Mouse (Mus musculus) limb, embryonic 15.5 days (tissue): ENCODE data around the gene Mycl. TPM values are rescaled to one million over a fixed set of nuclear protein-coding genes. Genes with fewer than 3 reads are reported as not detected.

ENCODE experiments used
- ATAC-seq: fragments of 200-750 bp; cut with Nextera tagmentation; 2 replicates; pipeline ENCODE4 v1.8.0; 2017; ENCODE audit warnings: low read depth, moderate TSS enrichment; ENCODE audit not compliant: insufficient number of reproducible peaks, low FRiP score, low TSS enrichment
- H3K27ac ChIP-seq: fragments of 300-500 bp; sonication (generic); 2 replicates; pipeline ENCODE4 v1.5.1; 2015; ENCODE audit warnings: moderate library complexity, mild to moderate bottlenecking, inconsistent platforms
- H3K27me3 ChIP-seq: fragments of 300-500 bp; sonication (generic); 2 replicates; pipeline ENCODE4 v1.6.1; 2015; ENCODE audit warnings: inconsistent platforms
- H3K36me3 ChIP-seq: fragments of 300-500 bp; sonication (generic); 2 replicates; pipeline ENCODE4 v1.6.1; 2015; ENCODE audit warnings: inconsistent platforms
- H3K4me1 ChIP-seq: fragments of 300-500 bp; sonication (generic); 2 replicates; pipeline ENCODE4 v1.6.1; 2015; ENCODE audit warnings: inconsistent platforms
- H3K4me2 ChIP-seq: fragments of 300-500 bp; sonication (generic); 2 replicates; pipeline ENCODE4 v1.6.1; 2015; ENCODE audit warnings: mild to moderate bottlenecking, inconsistent platforms
- H3K4me3 ChIP-seq: fragments of 300-500 bp; sonication (generic); 2 replicates; pipeline ENCODE4 v1.5.1; 2015; ENCODE audit warnings: mild to moderate bottlenecking, inconsistent platforms
- H3K9ac ChIP-seq: fragments of 300-500 bp; sonication (generic); 2 replicates; pipeline ENCODE4 v1.6.1; 2015; ENCODE audit warnings: inconsistent platforms
- H3K9me3 ChIP-seq: fragments of 300-500 bp; sonication (generic); 2 replicates; pipeline ENCODE4 v1.6.1; 2016; ENCODE audit warnings: inconsistent platforms
- WGBS: fragments of 180-500 bp; shearing (Covaris S2); methylation state at CpG from one replicate; pipeline ENCODE4 v1.1.7; 2015; 5-methylcytosine and 5-hydroxymethylcytosine counted together
- polyA plus RNA-seq: library from polyadenylated mRNA; unstranded; fragments of >200 nt; fragmentation: Nextera tagmentation; extraction: Ambion mirVana; gene quantifications from 2 replicates; pipeline ENCODE4 v1.2.1, GENCODE M21; 2015

Gene Mycl
- polyA plus RNA-seq: 25.2 and 29.5 TPM in 2 replicates

DNA sequence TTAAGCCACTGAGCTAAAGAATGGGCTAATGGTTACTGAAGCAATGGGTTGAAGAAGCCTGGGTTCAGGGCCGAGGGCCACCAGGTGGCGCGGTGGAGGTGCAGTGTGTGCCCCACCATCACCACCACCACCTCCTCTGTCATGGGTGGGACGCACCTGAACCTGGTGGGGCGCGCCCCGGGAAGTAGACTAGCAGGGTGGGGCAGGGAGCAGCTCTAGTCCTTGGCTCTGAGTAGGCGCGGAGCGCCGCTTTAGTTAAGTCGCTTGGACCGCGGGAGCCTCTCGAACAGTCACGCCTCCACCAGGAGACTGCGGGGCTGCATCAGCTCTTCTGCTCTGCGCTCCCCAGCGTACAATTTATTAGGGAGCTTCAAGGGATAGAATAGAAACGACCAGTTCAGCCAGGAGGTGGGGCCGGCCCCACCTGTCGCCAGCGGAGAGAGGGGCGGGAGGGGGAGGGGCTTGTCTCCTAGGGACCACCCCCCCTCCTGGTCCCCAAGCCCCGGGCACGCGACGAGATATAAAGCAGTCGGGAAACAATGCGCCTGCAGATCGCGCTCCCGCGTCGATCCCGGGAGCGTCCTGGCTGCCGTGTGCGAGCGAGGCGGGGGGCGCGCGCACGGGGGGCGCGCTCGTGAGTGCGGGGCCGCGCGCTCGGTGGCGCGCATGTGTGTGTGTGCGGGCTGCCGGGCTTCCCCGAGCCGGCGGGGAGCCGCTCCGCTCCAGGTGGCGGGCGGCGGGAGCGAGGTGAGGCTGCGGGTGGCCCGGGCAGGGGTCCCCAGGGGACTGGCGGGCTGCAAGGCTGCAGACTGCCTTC, at the start of gene Mycl:
Gene Mycl, plus strand, starts transcription at position 249 of the 817 bp plus-strand sequence.
- WGBS: under 1% methylated on average over 41 of the region's 69 CpGs
- H3K4me1 ChIP-seq: peaks cover 31% of the 10 kb centered on the region
- peak within 1 kb of the TSS; percentile 97 for H3K4me2 ChIP-seq
- no peaks in the 10 kb centered on the region; the same call in 1 of the 2 replicates for H3K27me3 ChIP-seq
- peak within 1 kb of the TSS; percentile 75 for H3K9ac ChIP-seq
- no peaks in the 10 kb centered on the region for H3K9me3 ChIP-seq
- H3K36me3 ChIP-seq: no peaks in the 10 kb centered on the region
- peak; percentile 75 for ATAC-seq
- H3K4me3 ChIP-seq: peak within 1 kb of the TSS; percentile 76
- peak within 1 kb of the TSS; percentile 84 for H3K27ac ChIP-seq

DNA sequence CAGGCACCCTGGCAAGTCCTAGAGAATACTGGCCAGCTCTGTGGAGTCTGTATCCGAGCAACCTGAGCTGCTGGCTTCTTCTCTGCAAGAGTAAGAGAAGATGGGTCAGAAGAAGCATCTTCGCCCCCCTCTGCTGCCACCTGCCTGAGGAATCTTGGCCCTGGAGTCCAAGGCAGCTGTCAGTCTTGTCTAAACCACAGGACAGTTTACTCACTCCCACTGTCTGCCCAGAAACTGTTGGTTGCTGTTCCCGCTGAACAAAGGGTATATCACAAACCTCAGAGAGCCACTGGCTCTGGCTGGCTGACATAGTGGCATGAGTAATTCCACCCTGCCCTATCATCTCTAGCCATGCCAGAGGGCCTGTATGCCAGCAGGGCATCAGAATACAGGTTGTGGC, 48.2 kb upstream of the Mycl start:
- H3K4me2 ChIP-seq: no peak overlapping the region
- ATAC-seq: no peak
- no peaks in the 10 kb centered on the region for H3K4me1 ChIP-seq
- no peak overlapping the region for H3K4me3 ChIP-seq
- H3K27ac ChIP-seq: no peak overlapping the region
- H3K36me3 ChIP-seq: peaks cover 50% of the 10 kb centered on the region
- H3K9me3 ChIP-seq: no peaks in the 10 kb centered on the region
- WGBS: 82% methylated on average over 3 of the region's 3 CpGs
- no peak overlapping the region for H3K9ac ChIP-seq
- H3K27me3 ChIP-seq: no peaks in the 10 kb centered on the region

- Histone ChIP-seq H3K27ac (no peak overlapping the region), H3K4me1 (no peaks in the 10 kb centered on the region), H3K9ac (no peak overlapping the region), H3K9me3 (no peaks in the 10 kb centered on the region), H3K4me3 (no peak overlapping the region), H3K27me3 (no peaks in the 10 kb centered on the region), H3K4me2 (no peak overlapping the region), H3K36me3 (peaks cover 50% of the 10 kb centered on the region)
- no peak for ATAC-seq
- WGBS: 86% methylated on average over 8 of the region's 8 CpGs
Observed at GRCm38 (mm10) chr4:122949096-122949495, 46.4 kb upstream of the Mycl start.

DNA sequence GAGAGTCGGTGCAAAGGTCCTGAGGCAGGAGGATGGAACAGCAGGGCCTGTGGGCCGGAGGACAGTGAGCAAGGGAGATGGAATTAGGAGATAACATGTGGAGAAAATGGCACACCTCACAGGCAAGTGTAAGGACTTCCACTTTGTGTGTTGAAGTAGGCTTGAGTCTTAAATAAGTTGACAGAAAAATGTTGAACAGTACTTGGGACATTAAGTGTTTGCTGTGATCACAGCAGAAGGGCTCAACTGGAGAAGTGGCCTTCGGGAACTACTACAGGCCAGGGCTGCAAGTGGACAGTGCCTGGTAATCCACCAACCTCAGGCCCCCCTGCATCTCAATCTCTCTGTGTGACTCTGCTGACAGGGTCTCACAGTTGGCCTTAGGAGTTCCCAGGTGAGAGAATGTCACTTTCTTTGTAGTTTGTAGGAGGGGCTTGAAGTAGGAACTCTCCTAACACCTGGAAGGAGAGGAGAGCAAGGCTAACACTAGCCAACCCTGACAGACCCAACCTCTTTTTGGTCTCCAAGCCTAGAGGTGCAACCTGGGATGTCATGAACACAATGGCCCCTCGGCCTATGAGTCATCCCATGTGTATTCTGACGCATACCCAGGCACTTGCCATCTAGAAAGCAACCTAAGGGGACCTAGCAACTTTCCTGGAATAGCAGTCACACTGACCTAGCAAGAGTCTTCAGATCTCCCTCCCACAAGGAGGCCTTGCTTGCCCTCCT, 40.6 kb upstream of the Mycl start:
- Histone ChIP-seq H3K4me1 (peaks cover 34% of the 10 kb centered on the region), H3K27me3 (no peaks in the 10 kb centered on the region), H3K4me2 (peak overlapping the region; percentile 45), H3K9ac (no peak overlapping the region), H3K9me3 (no peaks in the 10 kb centered on the region), H3K27ac (peak overlapping the region; percentile 77), H3K4me3 (peak overlapping the region; percentile 25), H3K36me3 (peaks cover 16% of the 10 kb centered on the region)
- 56% methylated on average over 5 of the region's 5 CpGs for WGBS
- ATAC-seq: peak; percentile 21

GRCm38 (mm10) chr4:122955412-122956136, 39.9 kb upstream of the Mycl start:
- peak overlapping the region; percentile 25 for H3K4me3 ChIP-seq
- peaks cover 12% of the 10 kb centered on the region for H3K36me3 ChIP-seq
- peak overlapping the region; percentile 45 for H3K4me2 ChIP-seq
- no peak overlapping the region for H3K9ac ChIP-seq
- peak overlapping the region; percentile 77 for H3K27ac ChIP-seq
- H3K9me3 ChIP-seq: no peaks in the 10 kb centered on the region
- H3K27me3 ChIP-seq: no peaks in the 10 kb centered on the region
- peak; percentile 87 for ATAC-seq
- 5% methylated on average over 17 of the region's 17 CpGs for WGBS
- H3K4me1 ChIP-seq: peaks cover 41% of the 10 kb centered on the region

GRCm38 (mm10) chr4:122956301-122956700, 39.2 kb upstream of the Mycl start:
- ATAC-seq: no peak
- H3K9me3 ChIP-seq: no peaks in the 10 kb centered on the region
- no peak overlapping the region for H3K27ac ChIP-seq
- 79% methylated on average over 5 of the region's 6 CpGs for WGBS
- no peaks in the 10 kb centered on the region for H3K27me3 ChIP-seq
- H3K4me1 ChIP-seq: peaks cover 48% of the 10 kb centered on the region
- H3K36me3 ChIP-seq: peaks cover 5% of the 10 kb centered on the region; the same call in 1 of the 2 replicates
- no peak overlapping the region for H3K4me2 ChIP-seq
- H3K9ac ChIP-seq: no peak overlapping the region
- H3K4me3 ChIP-seq: no peak overlapping the region

DNA sequence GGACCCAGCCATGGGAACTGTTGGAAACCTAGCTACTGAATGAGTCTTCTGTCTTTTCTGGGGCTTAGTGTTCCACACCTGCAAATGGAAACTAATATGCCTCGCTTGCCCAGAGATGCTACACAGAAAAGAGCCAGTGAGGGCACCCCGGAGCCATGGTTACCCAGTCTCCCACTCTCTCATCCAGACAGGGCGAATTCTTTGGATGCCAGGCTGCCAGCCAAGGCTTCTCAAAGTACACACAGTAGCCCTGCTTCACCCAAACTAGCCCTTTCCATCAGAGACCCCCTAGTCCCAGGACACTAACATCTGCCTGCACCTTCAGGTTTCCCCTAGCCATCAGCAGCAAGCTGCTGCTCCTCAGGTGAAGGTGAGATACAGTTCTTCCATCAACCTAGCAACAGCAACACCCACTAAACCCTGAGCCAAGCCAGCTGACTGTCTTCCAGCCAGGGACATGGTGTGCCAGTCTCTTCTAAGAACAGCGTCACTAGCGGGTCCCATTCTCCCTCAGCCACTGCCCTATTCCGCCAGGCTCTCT, 36.9 kb upstream of the Mycl start:
- ATAC-seq: no peak

GRCm38 (mm10) chr4:122959816-122960215, 35.6 kb upstream of the Mycl start:
- Histone ChIP-seq H3K4me2 (peak overlapping the region; percentile 99), H3K9me3 (no peaks in the 10 kb centered on the region), H3K27me3 (peaks cover 6% of the 10 kb centered on the region; the same call in 1 of the 2 replicates), H3K27ac (peak overlapping the region; percentile 74), H3K9ac (peak overlapping the region; percentile 48; the same call in 1 of the 2 replicates), H3K4me1 (peaks cover 54% of the 10 kb centered on the region), H3K4me3 (peak overlapping the region; percentile 53), H3K36me3 (no peaks in the 10 kb centered on the region)
- WGBS: 4% methylated on average over 8 of the region's 8 CpGs
- no peak for ATAC-seq

More for the DNA sequence above, 36.9 kb upstream of the Mycl start:
- 67% methylated on average over 6 of the region's 6 CpGs for whole genome bisulfite sequencing
- Histone ChIP-seq H3K4me1 (peaks cover 58% of the 10 kb centered on the region), H3K4me2 (peak overlapping the region; percentile 99; the same call in 1 of the 2 replicates), H3K27me3 (peaks cover 6% of the 10 kb centered on the region; the same call in 1 of the 2 replicates), H3K27ac (no peak overlapping the region), H3K9me3 (no peaks in the 10 kb centered on the region), H3K36me3 (no peaks in the 10 kb centered on the region), H3K4me3 (no peak overlapping the region), H3K9ac (no peak overlapping the region)

GRCm38 (mm10) chr4:122960321-122961099, 34.9 kb upstream of the Mycl start:
- peaks cover 47% of the 10 kb centered on the region for H3K4me1 ChIP-seq
- ATAC-seq: peak; percentile 36; the same call in 1 of the 2 replicates
- WGBS: under 1% methylated on average over 43 of the region's 43 CpGs
- H3K36me3 ChIP-seq: no peaks in the 10 kb centered on the region
- H3K27ac ChIP-seq: peak overlapping the region; percentile 74
- peaks cover 6% of the 10 kb centered on the region; the same call in 1 of the 2 replicates for H3K27me3 ChIP-seq
- peak overlapping the region; percentile 53 for H3K4me3 ChIP-seq
- peak overlapping the region; percentile 99 for H3K4me2 ChIP-seq
- H3K9me3 ChIP-seq: no peaks in the 10 kb centered on the region
- peak overlapping the region; percentile 48 for H3K9ac ChIP-seq

- Histone ChIP-seq H3K9ac (peak within 1 kb of the TSS; percentile 48), H3K4me3 (peak within 1 kb of the TSS; percentile 53), H3K27ac (peak within 1 kb of the TSS; percentile 74), H3K36me3 (no peaks in the 10 kb centered on the region), H3K4me1 (peaks cover 43% of the 10 kb centered on the region), H3K9me3 (no peaks in the 10 kb centered on the region), H3K27me3 (peaks cover 6% of the 10 kb centered on the region; the same call in 1 of the 2 replicates), H3K4me2 (peak within 1 kb of the TSS; percentile 99)
- ATAC-seq: peak; percentile 74
- WGBS: under 1% methylated on average over 27 of the region's 27 CpGs
Observed at GRCm38 (mm10) chr4:122961100-122961567, 34.3 kb upstream of the Mycl start, which contains the start of gene Mfsd2a. TSS of gene Mfsd2a (minus strand) at chr4:122961188.
